Mouse (Mus musculus): Measurements from ENCODE around the gene Lexm. TPM values are rescaled to one million over a fixed set of nuclear protein-coding genes. Genes with fewer than 3 reads are reported as not detected.
A peak's percentile ranks its signal among the peaks of the same experiment; 100 is the strongest.

Gene Lexm
- total and polyA plus RNA-seq, 3 experiments = 0.19 to 0.21 TPM; not detected in 1

- Histone ChIP-seq H3K4me1 (ENCODE audit: control insufficient read depth in 1 of 2, insufficient read depth in 2 of 2) (peaks cover 11 to 28% of the 10 kb centered on the region in 2 experiments; a peak in 3 of 4 replicates), H3K27me3 (replicated peaks) (no peaks in the 10 kb centered on the region), H3K36me3 (replicated peaks in 1 of 2; ENCODE audit: control insufficient read depth in 1 of 2, insufficient read depth in 1 of 2, low read length in 1 of 2) (peaks cover 10 to 58% of the 10 kb centered on the region in 2 experiments), H3K27ac (ENCODE audit: insufficient read depth, low read depth) (no peak overlapping the region), H3K79me2 (replicated peaks; ENCODE audit: control insufficient read depth, extremely low read depth, insufficient read depth, poor library complexity, severe bottlenecking) (peaks cover 15% of the 10 kb centered on the region), H3K4me2 (ENCODE audit: insufficient read depth, low read depth, poor library complexity, severe bottlenecking) (peak overlapping the region; percentile 79), H3K4me3 (replicated peaks in 1 of 3; ENCODE audit: low read depth in 2 of 3, low read length in 2 of 3, poor library complexity in 1 of 3) (peak overlapping the region in 2 of 3 experiments; percentile 67 to 87), H3K9ac (ENCODE audit: insufficient read depth, low read depth) (peak overlapping the region; percentile 8; the same call in 1 of the 2 replicates), H3K9me3 (replicated peaks; ENCODE audit: low read length) (no peaks in the 10 kb centered on the region)
- TF ChIP-seq MAX (IDR thresholded peaks at IDR 0.05; ENCODE audit: low read length) = no peak
- TF ChIP-seq MEF2A (IDR thresholded peaks at IDR 0.05; ENCODE audit: borderline replicate concordance, low read depth, low read length) = no peak
- TF ChIP-seq CHD1 (IDR thresholded peaks at IDR 0.05; ENCODE audit: low read depth, low read length) = no peak
- no peak for TF ChIP-seq POLR2A (IDR thresholded peaks at IDR 0.05; ENCODE audit: low read depth, low read length)
- no peak for TF ChIP-seq HCFC1 (IDR thresholded peaks at IDR 0.05; ENCODE audit: low read depth, low read length)
- TF ChIP-seq CTCF (conservative IDR thresholded peaks at IDR 0.05 in 1 of 2, IDR thresholded peaks at IDR 0.05 in 1 of 2; ENCODE audit: low read depth in 2 of 2, low read length in 2 of 2) = no peak
- in situ Hi-C loops (cut with MboI; ENCODE audit: low pct_ligation_motif_present, low pct_unique_long_range_greater_than_20kb, low sequenced_read_pairs) = no loop called here
- dilution Hi-C loops (cut with MboI; ENCODE audit: extremely low pct_ligation_motif_present, extremely low pct_unique_long_range_greater_than_20kb, low sequenced_read_pairs) = no loop called here
- DNase-seq (ENCODE audit: extremely low read depth) = peak; percentile 15
Observed at GRCm38 (mm10) chr4:106562837-106563790, 53.9 kb downstream of the Lexm start.

DNA sequence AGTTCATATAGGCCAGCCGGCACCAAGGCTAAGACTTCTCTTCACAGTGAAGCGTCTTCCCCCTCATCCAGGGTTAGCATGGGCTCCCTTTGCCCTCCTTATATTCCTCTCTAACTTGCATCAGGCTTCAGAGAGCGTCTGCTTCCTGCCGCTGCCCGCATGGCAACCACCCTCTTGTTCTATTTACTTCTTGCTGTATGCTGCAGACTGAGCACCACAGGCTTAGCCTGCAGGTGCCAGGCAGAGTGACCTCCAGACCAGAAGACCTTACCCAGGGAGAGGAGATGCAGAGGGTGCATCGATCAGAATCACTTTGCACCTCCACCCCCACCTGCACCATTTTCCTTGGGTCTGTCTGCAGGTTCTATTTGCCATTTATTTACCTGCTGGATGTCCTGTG lies 55.0 kb downstream of the Lexm start:
- Histone ChIP-seq H3K4me2 (ENCODE audit: insufficient read depth, low read depth, poor library complexity, severe bottlenecking) (peak overlapping the region; percentile 79), H3K27me3 (replicated peaks) (no peaks in the 10 kb centered on the region), H3K4me3 (replicated peaks in 1 of 3; ENCODE audit: low read depth in 2 of 3, low read length in 2 of 3, poor library complexity in 1 of 3) (peak overlapping the region; percentile 67 to 87 (median 83)), H3K79me2 (replicated peaks; ENCODE audit: control insufficient read depth, extremely low read depth, insufficient read depth, poor library complexity, severe bottlenecking) (peaks cover 15% of the 10 kb centered on the region), H3K9me3 (replicated peaks; ENCODE audit: low read length) (no peaks in the 10 kb centered on the region), H3K9ac (ENCODE audit: insufficient read depth, low read depth) (peak overlapping the region; percentile 59), H3K4me1 (ENCODE audit: control insufficient read depth in 1 of 2, insufficient read depth in 2 of 2) (peaks cover 11 to 28% of the 10 kb centered on the region in 2 experiments; a peak in 3 of 4 replicates), H3K27ac (ENCODE audit: insufficient read depth, low read depth) (no peak overlapping the region), H3K36me3 (replicated peaks in 1 of 2; ENCODE audit: control insufficient read depth in 1 of 2, insufficient read depth in 1 of 2, low read length in 1 of 2) (peaks cover 4 to 47% of the 10 kb centered on the region in 2 experiments)
- TF ChIP-seq ZNF384 (IDR thresholded peaks at IDR 0.05; ENCODE audit: low read depth, low read length) (no peak), RCOR1 (conservative IDR thresholded peaks at IDR 0.05; ENCODE audit: low read depth, low read length) (no peak), CHD1 (IDR thresholded peaks at IDR 0.05; ENCODE audit: low read depth, low read length) (no peak), ZKSCAN1 (IDR thresholded peaks at IDR 0.05; ENCODE audit: borderline replicate concordance, low read depth, low read length) (no peak), TCF12 (IDR thresholded peaks at IDR 0.05; ENCODE audit: low read depth, low read length) (no peak), JUN (IDR thresholded peaks at IDR 0.05; ENCODE audit: insufficient read depth, low read depth, low read length) (no peak), HCFC1 (IDR thresholded peaks at IDR 0.05; ENCODE audit: low read depth, low read length) (no peak), USF1 (IDR thresholded peaks at IDR 0.05; ENCODE audit: low read depth, low read length) (no peak), MAX (IDR thresholded peaks at IDR 0.05; ENCODE audit: low read length) (no peak), ETS1 (conservative IDR thresholded peaks at IDR 0.05; ENCODE audit: low read depth, low read length) (no peak)
- in situ Hi-C loops (cut with MboI; ENCODE audit: low pct_ligation_motif_present, low pct_unique_long_range_greater_than_20kb, low sequenced_read_pairs) (no loop called here), dilution Hi-C loops (cut with MboI; ENCODE audit: extremely low pct_ligation_motif_present, extremely low pct_unique_long_range_greater_than_20kb, low sequenced_read_pairs) (no loop called here)
- DNase-seq (ENCODE audit: extremely low read depth) = peak; percentile 13
